Mouse (Mus musculus) CD4-positive, CD25-positive, alpha-beta regulatory T cell, adult 4 months (primary cell): ENCODE measurements around the gene Rrm2. TPM values are rescaled to one million over a fixed set of nuclear protein-coding genes. Genes with fewer than 3 reads are reported as not detected.
A peak's percentile ranks its signal among the peaks of the same experiment; 100 is the strongest.
"Not testable (repeated sequence)": the region's sequence is repeated elsewhere in the genome, so short reads cannot be mapped to it uniquely, and the experiment has no call there.

Source experiments
- ATAC-seq: one replicate; pipeline ENCODE4 v1.8.0; 2017
- polyA plus RNA-seq, 2 experiments: library from polyadenylated mRNA; unstranded; fragments of 100-300 nt; shearing (Covaris generic); gene quantifications; one replicate each; pipeline ENCODE4 v1.2.1; 2017

Rrm2 gene
- polyA plus RNA-seq = 10 to 100 TPM; 49.7 to 81.3 TPM

DNA sequence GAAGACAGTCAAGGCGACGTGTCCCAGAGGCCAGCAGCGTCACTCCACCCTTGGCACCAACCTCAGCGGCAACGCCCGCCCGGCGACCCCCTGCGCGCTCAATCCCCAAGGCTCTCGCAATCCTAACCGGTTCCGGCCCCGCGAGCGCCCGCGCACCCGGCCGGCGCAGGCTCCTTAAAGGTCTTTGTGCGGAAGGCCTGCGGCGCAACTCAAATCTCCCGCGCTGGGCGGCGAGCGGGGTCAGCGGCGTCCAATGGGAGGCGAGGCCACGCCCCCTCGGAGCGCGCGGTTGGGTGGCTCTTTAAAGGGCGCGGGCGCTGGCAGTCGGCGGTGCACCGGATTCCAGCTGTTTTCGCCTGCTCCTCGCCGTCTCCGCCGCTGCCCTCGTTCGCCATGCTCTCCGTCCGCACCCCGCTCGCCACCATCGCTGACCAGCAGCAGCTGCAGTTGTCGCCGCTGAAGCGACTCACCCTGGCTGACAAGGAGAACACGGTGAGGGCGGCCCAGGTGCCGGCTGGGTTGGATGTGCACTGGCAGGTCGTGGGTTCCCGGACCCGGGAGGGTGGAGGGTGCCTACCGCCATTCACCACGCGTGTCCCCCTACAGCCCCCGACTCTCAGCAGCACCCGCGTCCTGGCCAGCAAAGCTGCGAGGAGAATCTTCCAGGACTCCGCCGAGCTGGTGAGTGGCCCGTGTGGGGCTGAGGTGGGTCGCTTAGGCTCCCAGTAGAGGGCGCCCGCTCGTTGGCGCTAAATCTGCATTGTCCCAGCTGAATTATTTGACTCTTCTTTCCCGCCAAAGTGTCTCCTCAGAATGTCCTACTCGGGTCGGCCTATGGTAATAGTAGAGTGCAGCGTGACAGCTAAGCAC, at the start of gene Rrm2:
TSS of gene Rrm2 (plus strand) at position 288 of the 870 bp plus-strand sequence.
- ATAC-seq = peak; percentile 83

- ATAC-seq = no peak
These were observed 49.0 kb upstream of the Rrm2 start for GRCm38 (mm10) chr12:24658998-24659397.

DNA sequence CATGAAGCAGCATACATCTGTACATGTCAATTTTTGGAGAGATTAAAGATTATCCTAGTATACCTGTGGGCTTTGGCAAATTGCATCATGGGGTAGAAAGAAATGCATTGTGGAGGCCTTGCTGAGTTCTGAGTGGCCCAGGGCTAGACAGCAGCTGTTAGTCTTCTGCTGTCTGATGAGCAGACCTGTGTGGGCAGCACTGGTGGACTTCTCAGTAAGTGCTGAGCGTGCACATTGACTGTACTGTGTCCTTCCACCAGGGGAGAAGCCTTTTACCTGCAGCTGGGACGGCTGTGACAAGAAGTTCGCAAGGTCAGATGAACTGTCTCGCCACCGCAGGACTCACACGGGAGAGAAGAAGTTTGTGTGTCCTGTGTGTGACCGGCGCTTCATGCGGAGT, 48.1 kb upstream of the Rrm2 start:
- ATAC-seq = no peak

GRCm38 (mm10) chr12:24661100-24661499, 46.9 kb upstream of the Rrm2 start:
- ATAC-seq = no peak

GRCm38 (mm10) chr12:24662131-24662530, 45.9 kb upstream of the Rrm2 start:
- no peak for ATAC-seq

GRCm38 (mm10) chr12:24680096-24680491, 27.9 kb upstream of the Rrm2 start:
- no peak for ATAC-seq

DNA sequence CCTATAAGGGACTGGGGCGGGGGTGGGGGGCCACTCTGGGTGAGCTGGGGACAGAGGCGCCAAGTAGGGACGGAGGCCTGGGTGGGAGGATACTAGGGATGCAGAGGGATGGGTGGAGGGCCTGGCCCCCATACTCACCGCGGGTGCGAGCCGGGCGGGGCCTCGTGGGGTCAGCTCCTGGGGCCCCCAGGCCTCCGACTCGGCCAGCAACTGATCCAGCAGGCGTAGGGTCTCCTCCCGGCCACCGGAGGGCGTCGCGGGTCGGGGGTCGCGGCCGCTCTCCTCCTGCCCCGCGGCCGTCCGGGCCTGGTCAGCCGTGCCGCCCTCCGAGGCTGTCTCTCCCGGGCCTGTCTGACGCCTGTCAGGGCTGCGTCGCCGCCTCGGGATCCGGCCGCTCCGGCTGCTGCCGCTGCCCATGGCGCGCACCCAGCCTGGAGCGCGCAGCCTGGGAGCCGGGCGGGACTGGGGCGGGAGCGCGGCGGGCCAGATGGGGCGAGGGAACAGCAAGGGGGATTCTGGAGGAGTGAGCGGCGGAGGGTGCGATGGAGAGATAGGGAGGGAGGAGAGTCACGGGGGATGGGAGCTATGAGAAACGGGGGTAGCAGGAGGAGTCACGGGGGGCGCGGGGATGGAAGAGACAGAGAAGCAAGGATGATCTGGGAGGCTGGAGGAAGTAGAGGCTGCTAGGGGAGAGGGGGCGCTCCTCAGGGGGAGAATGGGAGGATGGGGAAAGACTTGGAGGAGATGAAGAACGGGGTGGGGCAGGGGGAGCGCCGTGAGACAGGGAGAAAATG, 27.4 kb upstream of the Rrm2 start:
- no peak for ATAC-seq

DNA sequence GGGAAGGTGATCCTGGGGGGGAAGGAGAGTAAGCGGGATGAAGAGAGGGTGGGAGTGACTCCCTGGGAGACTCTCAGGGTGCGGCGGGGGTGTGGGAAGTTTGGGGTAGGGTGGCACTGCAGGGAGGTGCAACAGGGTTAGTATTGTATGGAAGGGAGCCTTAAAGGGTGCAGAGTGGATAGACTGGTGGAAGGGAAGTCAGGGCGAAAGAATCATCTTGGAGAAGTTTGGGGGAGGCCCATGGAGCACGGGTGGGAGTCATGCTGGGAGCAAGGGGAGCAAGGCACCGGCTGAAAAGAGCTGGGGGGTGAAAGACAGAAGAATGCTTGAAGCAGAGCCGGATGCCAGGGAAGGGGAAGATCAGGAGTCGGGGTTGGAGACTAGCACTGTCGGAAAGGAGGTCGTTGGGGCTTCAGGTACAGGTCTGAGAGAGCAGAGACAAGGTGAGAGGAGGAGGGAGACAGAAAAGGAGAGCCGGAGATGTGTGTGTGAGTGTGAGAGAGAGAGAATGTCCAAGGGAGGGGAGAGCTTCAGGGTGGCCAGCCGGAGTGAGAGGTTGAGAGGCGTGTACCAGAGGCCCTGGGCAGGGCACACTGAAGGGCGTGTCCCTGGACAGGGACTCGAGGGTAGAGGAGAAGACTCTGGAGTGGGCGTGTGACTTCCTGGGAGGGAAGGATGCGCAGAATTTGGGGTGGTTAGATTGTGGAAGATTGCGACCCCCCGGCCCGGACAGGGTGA, 26.6 kb upstream of the Rrm2 start, which contains the start of gene Cys1:
TSS of gene Cys1 (minus strand) at position 528 of the 738 bp plus-strand sequence.
- no peak for ATAC-seq

DNA sequence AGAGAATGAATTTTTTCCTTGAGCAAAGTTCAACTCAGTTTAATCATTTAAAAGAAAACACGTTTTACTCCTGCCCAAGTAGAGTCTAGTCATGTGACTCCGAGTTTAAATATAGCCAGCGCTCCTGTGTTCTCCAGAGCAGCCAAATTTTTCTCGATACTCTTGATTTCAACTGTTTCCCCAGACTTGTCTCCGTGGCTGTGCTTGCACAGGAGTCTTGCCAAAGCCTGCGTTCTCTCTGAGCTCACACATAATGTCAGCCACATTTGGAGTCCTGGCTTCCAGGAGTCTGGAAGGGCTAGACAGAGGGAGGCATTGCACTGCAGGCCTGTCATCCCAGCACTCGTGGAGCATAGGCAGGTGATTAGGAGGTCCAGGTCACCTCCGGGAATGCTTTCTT, 25.5 kb upstream of the Rrm2 start:
- no peak for ATAC-seq

DNA sequence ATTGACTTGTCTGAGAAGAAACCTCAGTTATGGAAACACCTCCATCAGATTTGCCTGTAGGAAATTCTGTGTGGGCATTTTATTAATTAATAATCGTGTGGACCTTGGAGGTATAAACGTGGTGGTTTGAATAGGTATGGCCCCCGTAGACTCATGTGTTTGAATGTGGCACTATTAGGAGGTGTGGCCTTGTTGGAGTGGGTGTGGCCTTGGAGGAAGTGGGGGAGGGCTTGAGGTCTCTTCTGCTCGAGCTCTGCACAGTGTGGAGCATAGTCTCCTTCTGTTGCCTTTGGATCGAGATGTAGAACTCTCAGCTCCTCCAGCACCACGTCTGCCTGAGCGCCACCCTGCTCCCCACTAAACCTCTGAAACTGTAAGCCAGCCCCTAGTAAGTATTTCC, 24.6 kb upstream of the Rrm2 start:
- ATAC-seq = no peak

DNA sequence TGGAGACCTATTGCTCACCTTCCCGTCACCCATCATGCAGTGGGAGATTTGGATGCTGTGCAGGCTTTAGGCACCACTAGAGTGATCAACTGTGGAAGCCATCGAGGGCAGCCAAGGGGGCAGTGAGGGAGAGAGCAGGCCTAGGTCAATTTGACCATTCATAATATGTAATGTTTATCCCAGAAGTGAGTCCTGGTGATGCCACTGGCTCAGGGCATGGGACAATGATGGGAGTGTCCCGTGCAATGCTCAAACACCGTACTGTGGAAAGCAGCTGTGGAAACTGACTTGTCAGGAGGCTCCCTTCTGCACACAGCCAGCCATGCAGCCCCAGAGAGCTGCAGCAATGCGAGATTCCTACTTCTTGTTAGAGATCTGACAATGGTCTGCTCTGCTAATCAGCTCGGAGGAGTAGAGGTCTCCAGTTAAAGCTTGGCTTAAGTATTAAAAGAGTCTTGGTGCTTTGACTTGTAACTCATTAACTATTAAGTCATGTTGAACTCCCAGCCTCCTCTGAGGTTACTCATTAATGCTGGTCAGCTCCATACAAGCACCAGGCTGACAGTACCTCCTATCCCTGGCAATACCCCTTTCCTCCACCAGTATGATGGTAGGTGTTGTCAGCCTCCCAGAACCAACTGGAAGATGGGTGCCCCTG, 21.9 kb upstream of the Rrm2 start:
- no peak for ATAC-seq

DNA sequence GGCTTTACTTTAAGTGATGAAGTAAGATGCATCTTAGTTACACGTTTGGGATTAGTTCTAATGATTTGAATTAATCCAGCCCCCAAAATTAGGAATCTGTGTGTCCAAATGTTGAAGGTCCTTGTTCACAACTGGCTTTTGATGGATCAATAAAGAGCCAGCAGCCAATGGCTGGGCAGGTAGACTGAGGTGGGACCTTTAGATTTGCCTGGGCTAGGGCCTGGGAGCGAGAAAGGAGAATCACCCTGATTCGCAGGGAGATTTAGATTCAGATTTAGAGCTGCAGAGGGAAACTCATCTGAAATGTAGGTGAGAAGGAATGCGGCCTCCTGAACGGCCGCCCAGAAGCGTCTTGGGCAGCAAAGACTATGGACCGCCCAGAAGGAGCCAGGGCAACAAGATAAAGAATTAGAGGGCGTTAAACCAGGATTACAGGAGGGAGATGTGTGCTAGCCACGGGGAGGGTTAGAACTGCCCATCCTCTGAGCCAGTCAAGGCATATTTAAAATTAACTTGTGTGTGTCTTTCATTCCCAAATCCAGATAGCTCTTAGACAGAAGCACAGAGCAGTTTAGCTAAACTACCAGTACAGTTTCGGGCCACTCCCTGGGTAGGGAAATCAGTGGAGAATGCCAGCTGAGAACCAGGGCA, 21.2 kb upstream of the Rrm2 start:
- no peak for ATAC-seq

DNA sequence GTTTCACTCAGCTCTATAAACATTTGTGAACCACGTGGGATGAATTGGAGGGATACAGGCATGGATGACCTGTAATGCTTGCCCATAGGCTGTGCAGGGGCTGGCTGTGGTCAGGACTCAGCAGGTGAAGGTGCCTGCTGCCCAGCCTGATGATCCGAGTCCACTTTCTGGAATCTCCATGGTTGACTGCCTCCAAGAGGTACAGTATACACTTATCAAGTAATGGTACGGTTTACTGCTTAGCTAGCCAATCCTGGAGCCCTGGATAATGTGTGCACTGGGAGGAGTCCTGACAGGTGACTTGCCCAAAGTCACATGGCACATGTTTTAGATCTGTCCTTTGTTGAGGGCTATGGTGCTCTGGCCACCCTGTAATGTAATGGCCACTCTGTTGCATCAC, 17.7 kb upstream of the Rrm2 start:
- no peak for ATAC-seq

DNA sequence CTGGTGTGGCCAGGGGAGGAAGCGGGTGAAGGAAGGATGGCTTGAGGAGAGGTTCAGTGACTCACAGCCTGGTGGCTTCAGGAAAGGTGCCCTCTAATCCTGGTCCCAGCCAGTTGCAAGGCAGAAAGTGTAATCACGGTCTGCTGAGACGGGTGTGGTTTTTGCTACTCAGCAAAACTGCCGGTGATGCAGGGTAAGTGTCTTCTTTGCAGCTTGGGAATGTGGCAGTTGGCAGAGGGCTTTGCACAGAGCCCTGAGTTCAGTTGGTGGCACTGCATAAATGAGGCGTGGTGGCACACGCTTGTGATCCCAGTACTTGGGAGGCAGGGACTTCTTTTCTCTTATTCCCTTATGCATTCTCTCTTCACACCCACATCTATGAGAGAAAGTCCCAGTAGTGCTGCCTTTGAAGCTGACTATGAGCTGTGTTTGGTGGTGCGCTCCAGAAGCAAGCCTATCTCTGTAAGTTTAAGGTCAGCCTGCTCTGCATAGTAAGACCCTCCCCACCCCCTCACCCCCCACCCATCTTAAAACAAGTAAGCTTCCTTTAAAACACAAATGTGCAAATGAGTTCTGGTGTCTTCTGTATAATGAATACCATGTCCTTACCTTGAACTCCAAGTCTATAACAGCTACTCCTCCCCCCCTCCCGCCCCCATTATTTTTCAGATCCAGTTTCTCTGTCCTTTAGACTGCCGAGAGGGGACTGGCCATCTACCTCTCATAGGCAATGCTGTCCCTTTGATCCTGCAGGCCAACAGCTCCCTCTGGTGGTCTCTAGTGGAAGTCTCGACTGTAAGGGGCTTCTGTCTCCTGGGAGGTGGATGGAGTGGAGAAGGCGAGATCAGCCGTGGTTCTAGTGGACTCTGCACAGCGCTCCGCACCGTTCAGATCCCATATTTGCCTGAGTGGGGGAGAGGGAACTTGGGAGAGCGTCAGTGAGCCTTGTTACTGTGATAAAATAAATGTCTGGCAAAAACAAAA, 11.2 kb upstream of the Rrm2 start:
- ATAC-seq = peak; percentile 94

DNA sequence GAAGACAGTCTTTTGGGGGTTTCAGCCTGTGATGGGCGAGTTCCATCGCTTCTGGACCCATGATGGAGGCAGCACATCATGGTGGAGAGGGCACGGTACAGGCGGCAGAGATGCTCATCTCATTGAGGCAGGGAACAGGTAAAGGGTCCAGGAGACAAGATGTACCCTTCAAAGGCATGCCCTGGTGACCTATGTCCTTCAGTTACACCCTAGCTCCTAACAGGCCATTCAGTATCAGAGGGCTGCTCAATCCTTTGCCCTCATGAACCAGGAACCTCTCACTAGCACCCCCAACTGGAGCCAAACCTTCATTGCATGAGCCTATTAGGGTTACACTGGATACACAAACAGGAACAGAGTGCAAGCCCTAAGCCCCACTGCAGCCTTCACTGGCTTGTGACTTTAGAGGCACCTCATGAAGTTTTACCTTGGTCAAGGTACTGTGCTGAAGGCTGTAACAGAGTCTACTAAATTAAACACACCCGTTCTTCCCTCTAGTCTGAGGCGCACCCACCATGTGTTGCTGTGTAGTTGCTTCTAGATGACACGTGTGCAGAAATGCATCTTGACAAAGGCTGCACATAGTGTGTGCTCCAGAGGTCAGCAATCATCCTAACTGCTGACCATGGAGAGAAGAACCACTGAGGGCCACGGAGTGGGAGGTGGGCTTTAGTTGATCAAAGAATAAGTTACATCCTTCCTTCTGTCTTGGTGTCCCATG, 10.4 kb upstream of the Rrm2 start:
- no peak for ATAC-seq

GRCm38 (mm10) chr12:24698514-24698913, 9.5 kb upstream of the Rrm2 start:
- no peak for ATAC-seq

GRCm38 (mm10) chr12:24699578-24699977, 8.5 kb upstream of the Rrm2 start:
- no peak for ATAC-seq

GRCm38 (mm10) chr12:24701621-24702020, 6.4 kb upstream of the Rrm2 start:
- not testable (repeated sequence) for ATAC-seq

- ATAC-seq = no peak
These were observed 5.0 kb upstream of the Rrm2 start for GRCm38 (mm10) chr12:24703013-24703412.
